Mouse (Mus musculus): ENCODE measurements around the gene Exoc1. TPM values are rescaled to one million over a fixed set of nuclear protein-coding genes. Genes with fewer than 3 reads are reported as not detected.

Exoc1 gene
- 41.6 and 48.5 TPM in 2 replicates for polyA plus RNA-seq (2011; ENCODE audit: insufficient read depth, insufficient read length, low read depth, missing spikeins)

- Histone ChIP-seq H3K36me3 (ENCODE audit: control insufficient read depth, insufficient read depth, low read length, poor library complexity, severe bottlenecking) (0 out of 2 replicates have a peak, but pooled peaks cover 2% of the 10 kb centered on the region), H3K27me3 (ENCODE audit: control insufficient read depth, insufficient read depth, low read length, poor library complexity, severe bottlenecking) (no peaks in the 10 kb centered on the region), H3K9me3 (replicated peaks; ENCODE audit: control insufficient read depth, insufficient read depth, low read length, poor library complexity, severe bottlenecking) (no peaks in the 10 kb centered on the region), H3K4me1 (ENCODE audit: control insufficient read depth, insufficient read depth, low read length) (no peaks in the 10 kb centered on the region), H3K9ac (ENCODE audit: low read depth, poor library complexity, severe bottlenecking) (peak within 1 kb of the TSS; percentile 69), H3K4me3 (ENCODE audit: low read depth, low read length) (peak within 1 kb of the TSS; percentile 87), H3K27ac (ENCODE audit: insufficient read depth, low read length) (no peak within 1 kb of the TSS)
- TF ChIP-seq POLR2A (IDR thresholded peaks at IDR 0.05; ENCODE audit: insufficient read depth, low read length) = no peak
Observed at GRCm38 (mm10) chr5:76529040-76529703, at the start of gene Exoc1. Exoc1 (plus strand) TSS chr5:76529311.

GRCm38 (mm10) chr5:76483811-76484210 lies 45.3 kb upstream of the Exoc1 start, which contains the start of gene Gm7271:
Gm7271 (plus strand) TSS chr5:76484040.
- TF ChIP-seq CTCF (IDR thresholded peaks at IDR 0.05; ENCODE audit: low read depth, low read length) = no peak
- no peak for TF ChIP-seq POLR2A (IDR thresholded peaks at IDR 0.05; ENCODE audit: insufficient read depth, low read length)
- no peak for TF ChIP-seq EP300 (IDR thresholded peaks at IDR 0.05; ENCODE audit: insufficient read depth, low read depth, low read length)
- H3K36me3 ChIP-seq (ENCODE audit: control insufficient read depth, insufficient read depth, low read length, poor library complexity, severe bottlenecking) = no peaks in the 10 kb centered on the region

GRCm38 (mm10) chr5:76495126-76495525 lies 34.0 kb upstream of the Exoc1 start:
- no peaks in the 10 kb centered on the region; the same call in 1 of the 2 replicates for H3K27me3 ChIP-seq (ENCODE audit: control insufficient read depth, insufficient read depth, low read length, poor library complexity, severe bottlenecking)
- no peaks in the 10 kb centered on the region for H3K36me3 ChIP-seq (ENCODE audit: control insufficient read depth, insufficient read depth, low read length, poor library complexity, severe bottlenecking)
- H3K9me3 ChIP-seq (replicated peaks; ENCODE audit: control insufficient read depth, insufficient read depth, low read length, poor library complexity, severe bottlenecking) = no peaks in the 10 kb centered on the region
- no peak overlapping the region for H3K9ac ChIP-seq (ENCODE audit: low read depth, poor library complexity, severe bottlenecking)
- no peak overlapping the region for H3K27ac ChIP-seq (ENCODE audit: insufficient read depth, low read length)
- H3K4me1 ChIP-seq (ENCODE audit: control insufficient read depth, insufficient read depth, low read length) = no peaks in the 10 kb centered on the region
- H3K4me3 ChIP-seq (ENCODE audit: low read depth, low read length) = no peak overlapping the region
- TF ChIP-seq EP300 (IDR thresholded peaks at IDR 0.05; ENCODE audit: insufficient read depth, low read depth, low read length) (no peak), POLR2A (IDR thresholded peaks at IDR 0.05; ENCODE audit: insufficient read depth, low read length) (no peak), CTCF (IDR thresholded peaks at IDR 0.05; ENCODE audit: low read depth, low read length) (no peak)

More at GRCm38 (mm10) chr5:76483811-76484210, 45.3 kb upstream of the Exoc1 start, which contains the start of gene Gm7271:
- Histone ChIP-seq H3K9me3 (replicated peaks; ENCODE audit: control insufficient read depth, insufficient read depth, low read length, poor library complexity, severe bottlenecking) (no peaks in the 10 kb centered on the region), H3K9ac (ENCODE audit: low read depth, poor library complexity, severe bottlenecking) (no peak within 1 kb of the TSS), H3K4me1 (ENCODE audit: control insufficient read depth, insufficient read depth, low read length) (no peaks in the 10 kb centered on the region), H3K4me3 (ENCODE audit: low read depth, low read length) (no peak within 1 kb of the TSS), H3K27me3 (ENCODE audit: control insufficient read depth, insufficient read depth, low read length, poor library complexity, severe bottlenecking) (no peaks in the 10 kb centered on the region), H3K27ac (ENCODE audit: insufficient read depth, low read length) (no peak within 1 kb of the TSS)

GRCm38 (mm10) chr5:76522446-76522845 lies 6.7 kb upstream of the Exoc1 start:
- H3K9me3 ChIP-seq (replicated peaks; ENCODE audit: control insufficient read depth, insufficient read depth, low read length, poor library complexity, severe bottlenecking) = no peaks in the 10 kb centered on the region
- H3K27me3 ChIP-seq (ENCODE audit: control insufficient read depth, insufficient read depth, low read length, poor library complexity, severe bottlenecking) = no peaks in the 10 kb centered on the region
- H3K4me3 ChIP-seq (ENCODE audit: low read depth, low read length) = no peak overlapping the region
- no peaks in the 10 kb centered on the region for H3K36me3 ChIP-seq (ENCODE audit: control insufficient read depth, insufficient read depth, low read length, poor library complexity, severe bottlenecking)
- H3K27ac ChIP-seq (ENCODE audit: insufficient read depth, low read length) = no peak overlapping the region
- no peak for TF ChIP-seq POLR2A (IDR thresholded peaks at IDR 0.05; ENCODE audit: insufficient read depth, low read length)
- TF ChIP-seq EP300 (IDR thresholded peaks at IDR 0.05; ENCODE audit: insufficient read depth, low read depth, low read length) = no peak
- no peak for TF ChIP-seq CTCF (IDR thresholded peaks at IDR 0.05; ENCODE audit: low read depth, low read length)
- H3K4me1 ChIP-seq (ENCODE audit: control insufficient read depth, insufficient read depth, low read length) = no peaks in the 10 kb centered on the region
- no peak overlapping the region for H3K9ac ChIP-seq (ENCODE audit: low read depth, poor library complexity, severe bottlenecking)

- Histone ChIP-seq H3K9me3 (replicated peaks; ENCODE audit: control insufficient read depth, insufficient read depth, low read length, poor library complexity, severe bottlenecking) (no peaks in the 10 kb centered on the region), H3K27ac (ENCODE audit: insufficient read depth, low read length) (no peak overlapping the region), H3K36me3 (ENCODE audit: control insufficient read depth, insufficient read depth, low read length, poor library complexity, severe bottlenecking) (no peaks in the 10 kb centered on the region), H3K9ac (ENCODE audit: low read depth, poor library complexity, severe bottlenecking) (no peak overlapping the region), H3K4me3 (ENCODE audit: low read depth, low read length) (no peak overlapping the region), H3K27me3 (ENCODE audit: control insufficient read depth, insufficient read depth, low read length, poor library complexity, severe bottlenecking) (no peaks in the 10 kb centered on the region), H3K4me1 (ENCODE audit: control insufficient read depth, insufficient read depth, low read length) (no peaks in the 10 kb centered on the region)
- TF ChIP-seq CTCF (IDR thresholded peaks at IDR 0.05; ENCODE audit: low read depth, low read length) = no peak
- TF ChIP-seq POLR2A (IDR thresholded peaks at IDR 0.05; ENCODE audit: insufficient read depth, low read length) = no peak
- no peak for TF ChIP-seq EP300 (IDR thresholded peaks at IDR 0.05; ENCODE audit: insufficient read depth, low read depth, low read length)
Observed at GRCm38 (mm10) chr5:76524623-76525022, 4.5 kb upstream of the Exoc1 start.

GRCm38 (mm10) chr5:76525066-76525465 lies 4.0 kb upstream of the Exoc1 start:
- Histone ChIP-seq H3K27me3 (ENCODE audit: control insufficient read depth, insufficient read depth, low read length, poor library complexity, severe bottlenecking) (no peaks in the 10 kb centered on the region), H3K27ac (ENCODE audit: insufficient read depth, low read length) (no peak overlapping the region), H3K4me3 (ENCODE audit: low read depth, low read length) (no peak overlapping the region), H3K4me1 (ENCODE audit: control insufficient read depth, insufficient read depth, low read length) (no peaks in the 10 kb centered on the region), H3K9ac (ENCODE audit: low read depth, poor library complexity, severe bottlenecking) (no peak overlapping the region), H3K9me3 (replicated peaks; ENCODE audit: control insufficient read depth, insufficient read depth, low read length, poor library complexity, severe bottlenecking) (no peaks in the 10 kb centered on the region), H3K36me3 (ENCODE audit: control insufficient read depth, insufficient read depth, low read length, poor library complexity, severe bottlenecking) (no peaks in the 10 kb centered on the region)
- TF ChIP-seq CTCF (IDR thresholded peaks at IDR 0.05; ENCODE audit: low read depth, low read length) = no peak
- no peak for TF ChIP-seq EP300 (IDR thresholded peaks at IDR 0.05; ENCODE audit: insufficient read depth, low read depth, low read length)
- no peak for TF ChIP-seq POLR2A (IDR thresholded peaks at IDR 0.05; ENCODE audit: insufficient read depth, low read length)
